Mouse (Mus musculus) layer of hippocampus, adult 11-12 months (tissue): ENCODE data around the gene Tdrd1.

ENCODE experiments used
- DNase-seq: peaks from one replicate; pipeline ENCODE4 v3.0.0; 2022; ENCODE audit warnings: low spot score

Tdrd1 gene

GRCm38 (mm10) chr19:56829267-56829666 is 3.3 kb downstream of the Tdrd1 start:
- no peak for DNase-seq

GRCm38 (mm10) chr19:56830163-56830562 is 4.2 kb downstream of the Tdrd1 start:
- no peak for DNase-seq

GRCm38 (mm10) chr19:56835340-56835739 is 9.3 kb downstream of the Tdrd1 start:
- DNase-seq: no peak

GRCm38 (mm10) chr19:56838942-56839706 is 13.1 kb downstream of the Tdrd1 start:
- DNase-seq: no peak

- no peak for DNase-seq
Measured at GRCm38 (mm10) chr19:56842974-56843373, 17.0 kb downstream of the Tdrd1 start.

GRCm38 (mm10) chr19:56852590-56852989 is 26.6 kb downstream of the Tdrd1 start:
- no peak for DNase-seq

- DNase-seq: no peak
Measured at GRCm38 (mm10) chr19:56856455-56856854, 30.4 kb downstream of the Tdrd1 start.

- DNase-seq: no peak
Measured at GRCm38 (mm10) chr19:56867701-56868100, 41.7 kb downstream of the Tdrd1 start.

- DNase-seq: no peak
Measured at GRCm38 (mm10) chr19:56873816-56874600, 48.0 kb downstream of the Tdrd1 start, which contains the start of gene Vwa2. Gene Vwa2 (plus strand): TSS chr19:56874249.

GRCm38 (mm10) chr19:56874601-56875315 is 48.7 kb downstream of the Tdrd1 start:
- no peak for DNase-seq

GRCm38 (mm10) chr19:56877364-56877763 is 51.4 kb downstream of the Tdrd1 start:
- DNase-seq: no peak

- DNase-seq: no peak
Measured at GRCm38 (mm10) chr19:56887879-56888278, 61.9 kb downstream of the Tdrd1 start.

- DNase-seq: no peak
Measured at GRCm38 (mm10) chr19:56888654-56889053, 62.6 kb downstream of the Tdrd1 start.

GRCm38 (mm10) chr19:56891438-56891837 is 65.4 kb downstream of the Tdrd1 start:
- no peak for DNase-seq

- no peak for DNase-seq
Measured at GRCm38 (mm10) chr19:56892586-56892985, 66.6 kb downstream of the Tdrd1 start.

- no peak for DNase-seq
Measured at GRCm38 (mm10) chr19:56893326-56893725, 67.3 kb downstream of the Tdrd1 start.

- DNase-seq: no peak
Measured at GRCm38 (mm10) chr19:56897654-56898053, 71.6 kb downstream of the Tdrd1 start.

- DNase-seq: no peak
Measured at GRCm38 (mm10) chr19:56904095-56904494, 78.1 kb downstream of the Tdrd1 start.

GRCm38 (mm10) chr19:56905395-56905794 is 79.4 kb downstream of the Tdrd1 start:
- no peak for DNase-seq

- DNase-seq: no peak
Measured at GRCm38 (mm10) chr19:56907850-56908249, 81.8 kb downstream of the Tdrd1 start.

- DNase-seq: peak; percentile 46
Measured at GRCm38 (mm10) chr19:56908472-56909270, 82.7 kb downstream of the Tdrd1 start.

- DNase-seq: no peak
Measured at GRCm38 (mm10) chr19:56910561-56910960, 84.6 kb downstream of the Tdrd1 start.
